Mouse (Mus musculus) liver, embryonic 14.5 days (tissue): ENCODE data around the gene Polq. TPM values are rescaled to one million over a fixed set of nuclear protein-coding genes. Genes with fewer than 3 reads are reported as not detected.

Experiments
- ATAC-seq: fragments of 200-750 bp; cut with Nextera tagmentation; 2 replicates; pipeline ENCODE4 v1.8.0; 2017; ENCODE audit warnings: moderate number of reproducible peaks, mild to moderate bottlenecking, moderate library complexity; ENCODE audit not compliant: insufficient read depth
- DNase-seq, 3 experiments: peaks; one replicate each; pipeline ENCODE4 v3.0.0-alpha.2; 2012 to 2013; ENCODE audit warnings: low read depth in 3 of 3, low spot score in 3 of 3
- H3K27ac ChIP-seq: fragments of 300-500 bp; sonication (generic); 2 replicates; pipeline ENCODE4 v1.5.1; 2014; ENCODE audit warnings: moderate library complexity, mild to moderate bottlenecking, control low read depth, inconsistent platforms
- H3K27me3 ChIP-seq: fragments of 300-500 bp; sonication (generic); 2 replicates; pipeline ENCODE4 v1.6.1; 2014; ENCODE audit warnings: mild to moderate bottlenecking, low read length, moderate library complexity; ENCODE audit not compliant: control insufficient read depth, insufficient read depth
- H3K36me3 ChIP-seq: fragments of 300-500 bp; sonication (generic); replicated peaks from 2 replicates; pipeline ENCODE4 v1.6.1; 2014; ENCODE audit warnings: low read depth; ENCODE audit not compliant: control insufficient read depth, insufficient read depth
- H3K4me1 ChIP-seq, 2 experiments: fragments of 200-500 bp in 1 of 2; fragments of 300-500 bp in 1 of 2; sonication (generic) in 1 of 2; replicated peaks; 2 replicates each; pipeline ENCODE4 v1.6.1; 2012 to 2014; ENCODE audit warnings: antibody characterized with exemption in 1 of 2, inconsistent platforms in 1 of 2, low read length in 1 of 2; ENCODE audit not compliant: control insufficient read depth in 2 of 2, insufficient read depth in 2 of 2
- H3K4me2 ChIP-seq: fragments of 300-500 bp; sonication (generic); 2 replicates; pipeline ENCODE4 v1.6.1; 2014; ENCODE audit warnings: low read depth, mild to moderate bottlenecking, control low read depth, moderate library complexity
- H3K4me3 ChIP-seq, 2 experiments: fragments of 200-500 bp in 1 of 2; fragments of 300-500 bp in 1 of 2; sonication (generic) in 1 of 2; 2 replicates each; pipeline ENCODE4 v1.5.1; 2012 to 2014; ENCODE audit warnings: low read depth in 2 of 2, low read length in 2 of 2, mild to moderate bottlenecking in 2 of 2, control low read depth in 1 of 2, inconsistent platforms in 1 of 2, moderate library complexity in 1 of 2; ENCODE audit not compliant: insufficient read depth in 1 of 2
- H3K9ac ChIP-seq: fragments of 300-500 bp; sonication (generic); replicated peaks from 2 replicates; pipeline ENCODE4 v1.6.1; 2014; ENCODE audit warnings: mild to moderate bottlenecking, control low read depth, moderate library complexity
- H3K9me3 ChIP-seq: fragments of 300-500 bp; sonication (generic); 2 replicates; pipeline ENCODE4 v1.6.1; 2016; ENCODE audit warnings: low read length, mixed read lengths; ENCODE audit not compliant: control insufficient read depth
- CTCF ChIP-seq: IDR thresholded peaks from 2 replicates; pipeline ENCODE4 v1.5.1; 2016; ENCODE audit warnings: antibody characterized with exemption, low read depth, control low read depth
- EP300 ChIP-seq: IDR thresholded peaks from 2 replicates; pipeline ENCODE4 v1.6.1; 2016; ENCODE audit warnings: antibody characterized with exemption, low read depth
- WGBS: fragments of 180-500 bp; shearing (Covaris S2); extraction: QIAGEN DNeasy Blood & Tissue Kit; methylation state at CpG from one replicate; pipeline ENCODE4 v1.1.7; 2014; ENCODE audit not compliant: insufficient replicate concordance; 5-methylcytosine and 5-hydroxymethylcytosine counted together
- polyA plus RNA-seq, 2 experiments: library from polyadenylated mRNA; depleted of rRNA in 1 of 2; stranded (reverse) in 1 of 2; unstranded in 1 of 2; fragments of >200 nt; fragmentation: Nextera tagmentation in 1 of 2; extraction: Ambion mirVana in 1 of 2; gene quantifications; 2 replicates each; pipeline versions ENCODE4 v1.2.1 to v1.2.3; 2012 to 2014

The Polq gene
- polyA plus RNA-seq, 2 experiments = 8.7 to 9.0 TPM

DNA sequence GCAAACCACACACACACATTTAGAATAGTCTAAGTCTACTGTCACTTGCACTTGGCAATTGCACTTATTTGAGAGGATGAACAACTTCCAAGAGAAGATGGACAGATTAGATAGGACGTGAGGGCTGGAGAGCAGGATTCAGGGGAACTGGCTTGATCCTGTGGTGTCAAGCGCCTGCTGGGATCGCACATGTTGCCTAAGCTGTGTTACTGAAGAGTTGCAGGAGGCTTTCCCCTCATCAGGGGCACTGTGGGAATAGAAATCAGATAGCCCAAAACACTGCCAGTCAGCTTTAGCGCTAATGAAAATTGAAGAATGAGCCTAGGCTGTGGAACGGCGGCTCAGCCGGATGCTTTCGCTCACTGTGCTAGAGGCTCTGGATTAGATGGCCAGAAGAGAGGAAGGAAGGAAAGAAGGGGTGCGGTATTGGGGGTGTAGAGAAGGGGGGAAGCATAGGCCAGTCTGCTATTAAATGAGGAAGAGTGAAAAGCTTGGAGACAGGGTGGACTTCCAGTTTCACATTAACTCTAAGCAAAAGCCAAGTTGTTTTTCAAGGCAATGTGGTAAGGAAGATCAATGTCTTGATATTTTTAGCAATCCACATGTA, 12.1 kb upstream of the Polq start:
- WGBS = 29% methylated on average over 9 of the region's 9 CpGs
- no peaks in the 10 kb centered on the region for H3K9me3 ChIP-seq
- H3K27ac ChIP-seq = no peak overlapping the region
- no peaks in the 10 kb centered on the region for H3K36me3 ChIP-seq
- H3K9ac ChIP-seq = no peak overlapping the region
- TF ChIP-seq EP300 (no peak), CTCF (no peak)
- H3K4me3 ChIP-seq = no peak overlapping the region
- ATAC-seq = no peak
- H3K27me3 ChIP-seq = no peaks in the 10 kb centered on the region
- DNase-seq = no peak
- no peak overlapping the region for H3K4me2 ChIP-seq
- H3K4me1 ChIP-seq = no peaks in the 10 kb centered on the region

DNA sequence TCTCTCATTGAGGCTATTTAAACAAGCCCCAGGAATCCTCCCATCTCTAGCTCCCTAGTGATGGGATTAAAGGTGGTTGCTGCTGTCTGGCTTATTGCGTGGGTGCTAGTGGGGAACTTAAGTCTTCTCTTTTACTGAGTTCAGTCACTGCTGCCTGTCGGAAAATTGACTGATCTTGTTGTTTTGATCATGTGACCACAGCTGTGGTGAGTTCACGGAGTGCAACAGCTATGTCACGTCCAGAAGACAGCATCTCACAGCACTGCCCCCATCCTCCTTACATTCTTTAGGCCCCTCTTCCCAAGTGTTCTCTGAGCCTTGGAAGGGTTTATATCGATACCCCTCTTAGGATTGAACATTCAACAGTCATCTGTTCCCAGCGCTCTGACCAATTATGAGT, 2.3 kb upstream of the Polq start:
- Histone ChIP-seq H3K9me3 (no peaks in the 10 kb centered on the region), H3K27ac (no peak overlapping the region), H3K4me3 (no peak overlapping the region), H3K9ac (no peak overlapping the region), H3K4me1 (peaks cover 8 to 10% of the 10 kb centered on the region in 2 experiments), H3K27me3 (no peaks in the 10 kb centered on the region), H3K36me3 (peaks cover 6% of the 10 kb centered on the region), H3K4me2 (no peak overlapping the region)
- ATAC-seq (no peak), DNase-seq (no peak)
- TF ChIP-seq EP300 (no peak), CTCF (no peak)
- 65% methylated on average over 6 of the region's 6 CpGs for WGBS

DNA sequence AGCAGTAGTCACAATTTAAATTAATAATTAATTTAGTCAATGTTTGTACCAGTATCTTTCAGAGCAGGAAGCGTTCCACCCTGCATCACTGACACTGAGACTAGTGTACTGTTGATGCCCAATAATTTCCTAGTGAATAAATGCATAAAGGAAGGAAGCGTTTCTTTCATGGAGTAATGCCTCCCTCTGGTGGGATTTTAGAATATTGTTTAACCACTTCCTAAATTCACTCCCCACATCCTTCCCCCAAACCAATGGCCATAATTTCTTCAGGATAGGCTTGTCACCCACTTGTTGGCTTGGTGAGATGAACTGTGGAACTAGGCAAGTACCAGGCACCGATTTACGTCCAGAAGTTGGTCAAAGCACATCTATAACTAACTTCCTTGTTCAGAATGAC, 1.2 kb upstream of the Polq start:
- 27% methylated on average over 4 of the region's 4 CpGs for WGBS
- H3K4me3 ChIP-seq = no peak overlapping the region
- H3K4me1 ChIP-seq = peaks cover 8 to 12% of the 10 kb centered on the region in 2 experiments
- H3K9me3 ChIP-seq = no peaks in the 10 kb centered on the region
- no peak overlapping the region; the same call in 1 of the 2 replicates for H3K4me2 ChIP-seq
- no peak overlapping the region for H3K27ac ChIP-seq
- H3K27me3 ChIP-seq = no peaks in the 10 kb centered on the region
- TF ChIP-seq EP300 = no peak
- TF ChIP-seq CTCF = peak; percentile 55
- peaks cover 9% of the 10 kb centered on the region for H3K36me3 ChIP-seq
- no peak overlapping the region for H3K9ac ChIP-seq
- no peak for ATAC-seq
- DNase-seq = peak; percentile 39 to 56 (median 45)

DNA sequence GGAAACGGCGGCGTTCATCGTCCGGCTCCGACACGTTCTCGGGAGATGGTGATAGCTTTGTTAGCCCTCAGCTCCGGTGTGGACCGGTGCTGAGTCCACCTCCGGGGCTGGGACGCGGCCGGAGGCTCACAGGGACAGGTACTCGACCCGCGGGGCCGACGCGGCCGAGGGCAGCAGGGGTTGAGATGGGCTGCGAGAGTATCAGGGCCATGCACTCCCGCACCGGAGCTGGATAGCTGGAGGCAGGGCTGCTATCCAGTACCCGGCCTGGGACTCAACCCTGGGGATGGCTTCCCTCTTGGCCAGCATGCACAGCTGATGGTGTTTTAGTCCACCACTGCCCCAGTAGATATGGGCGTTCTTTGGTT, 320 bp downstream of the Polq start:
- H3K27ac ChIP-seq = peak overlapping the region; percentile 5
- H3K9me3 ChIP-seq = no peaks in the 10 kb centered on the region
- peak overlapping the region; percentile 83 for H3K4me2 ChIP-seq
- peak overlapping the region; percentile 76 for H3K9ac ChIP-seq
- H3K36me3 ChIP-seq = peaks cover 16% of the 10 kb centered on the region
- H3K4me3 ChIP-seq = peak overlapping the region; percentile 93 to 94
- DNase-seq (no peak), ATAC-seq (peak; percentile 73)
- under 1% methylated on average over 26 of the region's 26 CpGs for WGBS
- peaks cover 8 to 12% of the 10 kb centered on the region in 2 experiments for H3K4me1 ChIP-seq
- H3K27me3 ChIP-seq = no peaks in the 10 kb centered on the region
- TF ChIP-seq CTCF (0 out of 2 replicates have a peak, but pooled peaks have one; percentile 8), EP300 (no peak)

DNA sequence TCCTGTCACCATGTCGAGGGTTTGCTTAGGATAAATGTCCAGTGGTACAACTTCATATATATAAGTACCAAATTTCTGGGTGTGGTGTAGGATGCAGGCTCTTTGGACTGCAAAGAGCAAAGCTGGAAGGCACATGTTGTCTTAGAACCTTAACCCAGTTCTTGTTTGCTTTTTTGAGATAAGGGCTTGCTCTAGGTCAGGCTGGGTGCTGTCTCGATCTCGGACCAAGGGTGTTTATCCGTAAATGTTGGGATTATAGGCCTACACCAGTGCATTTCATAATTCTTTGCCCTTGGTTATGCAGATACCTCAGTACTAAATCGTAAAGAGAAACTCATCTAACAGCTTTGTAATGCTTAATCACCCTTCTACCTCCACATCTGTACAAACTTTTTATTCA, 750 bp downstream of the Polq start:
- peaks cover 16% of the 10 kb centered on the region for H3K36me3 ChIP-seq
- H3K4me1 ChIP-seq = peaks cover 8 to 12% of the 10 kb centered on the region in 2 experiments
- no peak for TF ChIP-seq EP300
- no peak for TF ChIP-seq CTCF
- peak overlapping the region; percentile 76 for H3K9ac ChIP-seq
- H3K9me3 ChIP-seq = no peaks in the 10 kb centered on the region
- H3K27ac ChIP-seq = peak overlapping the region; percentile 5
- peak overlapping the region; percentile 93 to 94 for H3K4me3 ChIP-seq
- peak; percentile 36 for ATAC-seq
- H3K4me2 ChIP-seq = peak overlapping the region; percentile 83
- no peaks in the 10 kb centered on the region for H3K27me3 ChIP-seq
- peak in 1 of 3 experiments; percentile 16 for DNase-seq
- whole genome bisulfite sequencing = 18% methylated on average over 5 of the region's 5 CpGs
